Mouse (Mus musculus) limb, embryonic 13.5 days (tissue): ENCODE measurements at regions not wholly inside any gene's neighbourhood (a gene's known extent, or its start where the extent isn't known, plus 50 kb on each side); places are given as distances from the start of the nearest gene placed in this dataset.

ENCODE experiments used
- ATAC-seq: fragments of 200-750 bp; cut with Nextera tagmentation; 2 replicates; pipeline ENCODE4 v1.8.0; 2017; ENCODE audit warnings: low read depth, moderate number of reproducible peaks, moderate TSS enrichment; ENCODE audit not compliant: low FRiP score
- H3K27ac ChIP-seq: fragments of 300-500 bp; sonication (generic); 2 replicates; pipeline ENCODE4 v1.5.1; 2015; ENCODE audit warnings: inconsistent platforms, mild to moderate bottlenecking, moderate library complexity
- H3K27me3 ChIP-seq: fragments of 300-500 bp; sonication (generic); 2 replicates; pipeline ENCODE4 v1.6.1; 2015; ENCODE audit warnings: mild to moderate bottlenecking, inconsistent platforms
- H3K36me3 ChIP-seq: fragments of 300-500 bp; sonication (generic); 2 replicates; pipeline ENCODE4 v1.6.1; 2015; ENCODE audit warnings: inconsistent platforms, mild to moderate bottlenecking, moderate library complexity
- H3K4me1 ChIP-seq: fragments of 300-500 bp; sonication (generic); 2 replicates; pipeline ENCODE4 v1.6.1; 2015; ENCODE audit warnings: inconsistent platforms
- H3K4me2 ChIP-seq: fragments of 300-500 bp; sonication (generic); replicated peaks from 2 replicates; pipeline ENCODE4 v1.6.1; 2015; ENCODE audit warnings: inconsistent platforms, mild to moderate bottlenecking, moderate library complexity
- H3K4me3 ChIP-seq: fragments of 300-500 bp; sonication (generic); 2 replicates; pipeline ENCODE4 v1.5.1; 2015; ENCODE audit warnings: moderate library complexity, mild to moderate bottlenecking, inconsistent platforms
- H3K9ac ChIP-seq: fragments of 300-500 bp; sonication (generic); 2 replicates; pipeline ENCODE4 v1.6.1; 2015; ENCODE audit warnings: mild to moderate bottlenecking, inconsistent platforms
- H3K9me3 ChIP-seq: fragments of 300-500 bp; sonication (generic); 2 replicates; pipeline ENCODE4 v1.6.1; 2016; ENCODE audit warnings: inconsistent platforms
- WGBS: fragments of 180-500 bp; shearing (Covaris S2); methylation state at CpG from one replicate; pipeline ENCODE4 v1.1.7; 2015; 5-methylcytosine and 5-hydroxymethylcytosine counted together

GRCm38 (mm10) chr5:114512756-114513155 is 55.1 kb upstream of the Fam222a start:
- no peaks in the 10 kb centered on the region for H3K9me3 ChIP-seq
- no peak overlapping the region for H3K4me3 ChIP-seq
- no peak for ATAC-seq
- H3K27me3 ChIP-seq: peaks cover 56% of the 10 kb centered on the region
- WGBS: 12% methylated on average over 9 of the region's 9 CpGs
- H3K27ac ChIP-seq: no peak overlapping the region
- no peaks in the 10 kb centered on the region for H3K36me3 ChIP-seq
- H3K9ac ChIP-seq: no peak overlapping the region
- peaks cover 40% of the 10 kb centered on the region for H3K4me1 ChIP-seq
- H3K4me2 ChIP-seq: peak overlapping the region; percentile 41; the same call in 1 of the 2 replicates

GRCm38 (mm10) chr5:114513911-114514457 is 53.8 kb upstream of the Fam222a start:
- Histone ChIP-seq H3K4me2 (peak overlapping the region; percentile 41), H3K4me3 (peak overlapping the region; percentile 7; the same call in 1 of the 2 replicates)
- WGBS: 4% methylated on average over 10 of the region's 10 CpGs

GRCm38 (mm10) chr5:114517010-114517409 is 50.8 kb upstream of the Fam222a start:
- H3K4me2 ChIP-seq: no peak overlapping the region
- no peaks in the 10 kb centered on the region for H3K36me3 ChIP-seq
- H3K27ac ChIP-seq: no peak overlapping the region
- WGBS: 85% methylated on average over 4 of the region's 4 CpGs
- H3K9ac ChIP-seq: no peak overlapping the region
- H3K27me3 ChIP-seq: peaks cover 33% of the 10 kb centered on the region
- H3K4me1 ChIP-seq: peaks cover 23% of the 10 kb centered on the region
- ATAC-seq: no peak
- H3K9me3 ChIP-seq: no peaks in the 10 kb centered on the region
- no peak overlapping the region for H3K4me3 ChIP-seq

More at GRCm38 (mm10) chr5:114513911-114514457, 53.8 kb upstream of the Fam222a start:
- Histone ChIP-seq H3K36me3 (no peaks in the 10 kb centered on the region), H3K9ac (no peak overlapping the region), H3K4me1 (peaks cover 28% of the 10 kb centered on the region), H3K27ac (no peak overlapping the region), H3K27me3 (peaks cover 56% of the 10 kb centered on the region), H3K9me3 (no peaks in the 10 kb centered on the region)
- no peak for ATAC-seq

GRCm38 (mm10) chr5:114518012-114518411 is 49.8 kb upstream of the Fam222a start:
- H3K9ac ChIP-seq: no peak overlapping the region
- H3K4me1 ChIP-seq: peaks cover 15% of the 10 kb centered on the region
- no peak overlapping the region for H3K4me2 ChIP-seq
- H3K36me3 ChIP-seq: no peaks in the 10 kb centered on the region
- no peaks in the 10 kb centered on the region for H3K9me3 ChIP-seq
- H3K27me3 ChIP-seq: peaks cover 27% of the 10 kb centered on the region
- WGBS: 84% methylated on average over 2 of the region's 2 CpGs
- no peak overlapping the region for H3K4me3 ChIP-seq
- no peak overlapping the region for H3K27ac ChIP-seq
- no peak for ATAC-seq
